Mouse (Mus musculus): ENCODE results near the gene Fam149a. TPM values are rescaled to one million over a fixed set of nuclear protein-coding genes. Genes with fewer than 3 reads are reported as not detected.

Gene Fam149a
- polyA plus RNA-seq, 1 experiment from 2014 or later, result 12.8 TPM

GRCm38 (mm10) chr8:45320930-45321329, 61.2 kb downstream of the Fam149a start:
- 81% methylated on average over 1 of the region's 1 CpGs for WGBS
- H3K4me2 ChIP-seq (replicated peaks), result no peak overlapping the region
- DNase-seq (ENCODE audit: low spot score), result no peak
- H3K27ac ChIP-seq, result no peak overlapping the region
- H3K4me3 ChIP-seq (replicated peaks; ENCODE audit: low read length), result no peak overlapping the region
- no peak overlapping the region for H3K9ac ChIP-seq
- H3K9me3 ChIP-seq (ENCODE audit: control insufficient read depth, low read length), result no peaks in the 10 kb centered on the region
- no peak for ATAC-seq (ENCODE audit: low FRiP score)
- H3K4me1 ChIP-seq (replicated peaks; ENCODE audit: control insufficient read depth, insufficient read depth, low read length), result no peaks in the 10 kb centered on the region
- no peaks in the 10 kb centered on the region for H3K36me3 ChIP-seq (replicated peaks; ENCODE audit: control insufficient read depth, insufficient read depth)
- no peaks in the 10 kb centered on the region for H3K27me3 ChIP-seq (ENCODE audit: control insufficient read depth, insufficient read depth, low read length)

- Histone ChIP-seq H3K4me3 (replicated peaks; ENCODE audit: low read length) (no peak overlapping the region), H3K4me2 (replicated peaks) (no peak overlapping the region), H3K9me3 (ENCODE audit: control insufficient read depth, low read length) (no peaks in the 10 kb centered on the region), H3K27me3 (ENCODE audit: control insufficient read depth, insufficient read depth, low read length) (no peaks in the 10 kb centered on the region), H3K36me3 (replicated peaks; ENCODE audit: control insufficient read depth, insufficient read depth) (no peaks in the 10 kb centered on the region), H3K27ac (no peak overlapping the region), H3K9ac (no peak overlapping the region), H3K4me1 (replicated peaks; ENCODE audit: control insufficient read depth, insufficient read depth, low read length) (no peaks in the 10 kb centered on the region)
- DNase-seq (ENCODE audit: low spot score) (no peak), ATAC-seq (ENCODE audit: low FRiP score) (no peak)
- 90% methylated on average over 4 of the region's 4 CpGs for WGBS
Measured at GRCm38 (mm10) chr8:45310967-45311366, 71.1 kb downstream of the Fam149a start.

- Histone ChIP-seq H3K36me3 (replicated peaks; ENCODE audit: control insufficient read depth, insufficient read depth) (no peaks in the 10 kb centered on the region), H3K27me3 (ENCODE audit: control insufficient read depth, insufficient read depth, low read length) (no peaks in the 10 kb centered on the region), H3K4me1 (replicated peaks; ENCODE audit: control insufficient read depth, insufficient read depth, low read length) (no peaks in the 10 kb centered on the region), H3K27ac (no peak within 1 kb of the TSS), H3K9ac (no peak within 1 kb of the TSS), H3K4me2 (replicated peaks) (no peak within 1 kb of the TSS), H3K9me3 (ENCODE audit: control insufficient read depth, low read length) (no peaks in the 10 kb centered on the region), H3K4me3 (replicated peaks; ENCODE audit: low read length) (no peak within 1 kb of the TSS)
- DNase-seq (ENCODE audit: low spot score) (no peak), ATAC-seq (ENCODE audit: low FRiP score) (no peak)
- WGBS, result 96% methylated on average over 13 of the region's 13 CpGs
Measured at GRCm38 (mm10) chr8:45308366-45308765, 73.7 kb downstream of the Fam149a start, which contains the start of gene Gm45753. TSS of gene Gm45753 (minus strand) at chr8:45308466.

- no peaks in the 10 kb centered on the region for H3K27me3 ChIP-seq (ENCODE audit: control insufficient read depth, insufficient read depth, low read length)
- no peak overlapping the region for H3K4me2 ChIP-seq (replicated peaks)
- 62% methylated on average over 1 of the region's 1 CpGs for WGBS
- ATAC-seq (ENCODE audit: low FRiP score) (no peak), DNase-seq (ENCODE audit: low spot score) (no peak)
- H3K9ac ChIP-seq, result no peak overlapping the region
- H3K4me1 ChIP-seq (replicated peaks; ENCODE audit: control insufficient read depth, insufficient read depth, low read length), result no peaks in the 10 kb centered on the region
- no peak overlapping the region for H3K4me3 ChIP-seq (replicated peaks; ENCODE audit: low read length)
- no peaks in the 10 kb centered on the region for H3K9me3 ChIP-seq (ENCODE audit: control insufficient read depth, low read length)
- no peak overlapping the region for H3K27ac ChIP-seq
- no peaks in the 10 kb centered on the region for H3K36me3 ChIP-seq (replicated peaks; ENCODE audit: control insufficient read depth, insufficient read depth)
Measured at GRCm38 (mm10) chr8:45305479-45305878, 76.6 kb downstream of the Fam149a start.

GRCm38 (mm10) chr8:45304354-45304753, 77.7 kb downstream of the Fam149a start:
- Histone ChIP-seq H3K4me2 (replicated peaks) (no peak overlapping the region), H3K4me1 (replicated peaks; ENCODE audit: control insufficient read depth, insufficient read depth, low read length) (no peaks in the 10 kb centered on the region), H3K9ac (no peak overlapping the region), H3K4me3 (replicated peaks; ENCODE audit: low read length) (no peak overlapping the region), H3K27ac (no peak overlapping the region), H3K27me3 (ENCODE audit: control insufficient read depth, insufficient read depth, low read length) (no peaks in the 10 kb centered on the region), H3K36me3 (replicated peaks; ENCODE audit: control insufficient read depth, insufficient read depth) (no peaks in the 10 kb centered on the region), H3K9me3 (ENCODE audit: control insufficient read depth, low read length) (no peaks in the 10 kb centered on the region)
- no peak for ATAC-seq (ENCODE audit: low FRiP score)
- DNase-seq (ENCODE audit: low spot score), result no peak
- 96% methylated on average over 3 of the region's 3 CpGs for WGBS

- Histone ChIP-seq H3K4me3 (replicated peaks; ENCODE audit: low read length) (no peak overlapping the region), H3K4me2 (replicated peaks) (no peak overlapping the region), H3K27ac (no peak overlapping the region), H3K27me3 (ENCODE audit: control insufficient read depth, insufficient read depth, low read length) (no peaks in the 10 kb centered on the region), H3K4me1 (replicated peaks; ENCODE audit: control insufficient read depth, insufficient read depth, low read length) (no peaks in the 10 kb centered on the region), H3K36me3 (replicated peaks; ENCODE audit: control insufficient read depth, insufficient read depth) (no peaks in the 10 kb centered on the region), H3K9ac (no peak overlapping the region), H3K9me3 (ENCODE audit: control insufficient read depth, low read length) (no peaks in the 10 kb centered on the region)
- DNase-seq (ENCODE audit: low spot score) (no peak), ATAC-seq (ENCODE audit: low FRiP score) (no peak)
- WGBS, result 69% methylated on average over 8 of the region's 8 CpGs
Measured at GRCm38 (mm10) chr8:45302390-45302789, 79.7 kb downstream of the Fam149a start.

- Histone ChIP-seq H3K4me1 (replicated peaks; ENCODE audit: control insufficient read depth, insufficient read depth, low read length) (no peaks in the 10 kb centered on the region), H3K36me3 (replicated peaks; ENCODE audit: control insufficient read depth, insufficient read depth) (no peaks in the 10 kb centered on the region), H3K27ac (no peak overlapping the region), H3K9me3 (ENCODE audit: control insufficient read depth, low read length) (no peaks in the 10 kb centered on the region), H3K9ac (no peak overlapping the region), H3K4me2 (replicated peaks) (no peak overlapping the region), H3K4me3 (replicated peaks; ENCODE audit: low read length) (no peak overlapping the region), H3K27me3 (ENCODE audit: control insufficient read depth, insufficient read depth, low read length) (no peaks in the 10 kb centered on the region)
- ATAC-seq (ENCODE audit: low FRiP score) (no peak), DNase-seq (ENCODE audit: low spot score) (no peak)
- WGBS, result 92% methylated on average over 6 of the region's 6 CpGs
Measured at GRCm38 (mm10) chr8:45295276-45295675, 86.8 kb downstream of the Fam149a start.

GRCm38 (mm10) chr8:45294687-45295086, 87.4 kb downstream of the Fam149a start, which contains the start of gene Klkb1:
TSS of gene Klkb1 (minus strand) at chr8:45294859.
- Histone ChIP-seq H3K9ac (no peak within 1 kb of the TSS), H3K4me3 (replicated peaks; ENCODE audit: low read length) (no peak within 1 kb of the TSS), H3K4me2 (replicated peaks) (no peak within 1 kb of the TSS), H3K4me1 (replicated peaks; ENCODE audit: control insufficient read depth, insufficient read depth, low read length) (no peaks in the 10 kb centered on the region), H3K27me3 (ENCODE audit: control insufficient read depth, insufficient read depth, low read length) (no peaks in the 10 kb centered on the region), H3K36me3 (replicated peaks; ENCODE audit: control insufficient read depth, insufficient read depth) (no peaks in the 10 kb centered on the region), H3K27ac (no peak within 1 kb of the TSS), H3K9me3 (ENCODE audit: control insufficient read depth, low read length) (no peaks in the 10 kb centered on the region)
- ATAC-seq (ENCODE audit: low FRiP score) (no peak), DNase-seq (ENCODE audit: low spot score) (no peak)
- 92% methylated on average over 7 of the region's 7 CpGs for WGBS

- Histone ChIP-seq H3K27ac (no peak overlapping the region), H3K36me3 (replicated peaks; ENCODE audit: control insufficient read depth, insufficient read depth) (no peaks in the 10 kb centered on the region), H3K9me3 (ENCODE audit: control insufficient read depth, low read length) (no peaks in the 10 kb centered on the region), H3K9ac (no peak overlapping the region), H3K4me3 (replicated peaks; ENCODE audit: low read length) (no peak overlapping the region), H3K4me1 (replicated peaks; ENCODE audit: control insufficient read depth, insufficient read depth, low read length) (no peaks in the 10 kb centered on the region), H3K27me3 (ENCODE audit: control insufficient read depth, insufficient read depth, low read length) (no peaks in the 10 kb centered on the region), H3K4me2 (replicated peaks) (no peak overlapping the region)
- DNase-seq (ENCODE audit: low spot score) (no peak), ATAC-seq (ENCODE audit: low FRiP score) (no peak)
- WGBS, result 79% methylated on average over 2 of the region's 2 CpGs
Measured at GRCm38 (mm10) chr8:45291790-45292189, 90.3 kb downstream of the Fam149a start.
